Mouse (Mus musculus) layer of hippocampus, adult 2 months (tissue): ENCODE results near the gene Vamp5. TPM values are rescaled to one million over a fixed set of nuclear protein-coding genes. Genes with fewer than 3 reads are reported as not detected.

ENCODE experiments used
- DNase-seq, 2 experiments: peaks; one replicate each; pipeline ENCODE4 v3.0.0; 2022; ENCODE audit warnings: low spot score in 2 of 2
- H3K27ac ChIP-seq: fragments of 200-600 bp; 2 replicates; pipeline ENCODE4 v1.8.1; 2022
- H3K4me3 ChIP-seq: fragments of 200-600 bp; 2 replicates; pipeline ENCODE4 v1.8.1; 2022; ENCODE audit warnings: mild to moderate bottlenecking
- CTCF ChIP-seq: fragments of 200-600 bp; conservative IDR thresholded peaks from 2 replicates; pipeline ENCODE4 v1.8.1; 2022; ENCODE audit warnings: antibody characterized with exemption, mild to moderate bottlenecking, moderate library complexity
- total RNA-seq, 2 experiments: library from RNA; stranded (reverse); gene quantifications; 2 replicates each; pipeline ENCODE4 v1.2.3; 2021

Vamp5 gene
- total RNA-seq, 2 experiments from 2014 or later: 3.9 to 4.6 TPM

DNA sequence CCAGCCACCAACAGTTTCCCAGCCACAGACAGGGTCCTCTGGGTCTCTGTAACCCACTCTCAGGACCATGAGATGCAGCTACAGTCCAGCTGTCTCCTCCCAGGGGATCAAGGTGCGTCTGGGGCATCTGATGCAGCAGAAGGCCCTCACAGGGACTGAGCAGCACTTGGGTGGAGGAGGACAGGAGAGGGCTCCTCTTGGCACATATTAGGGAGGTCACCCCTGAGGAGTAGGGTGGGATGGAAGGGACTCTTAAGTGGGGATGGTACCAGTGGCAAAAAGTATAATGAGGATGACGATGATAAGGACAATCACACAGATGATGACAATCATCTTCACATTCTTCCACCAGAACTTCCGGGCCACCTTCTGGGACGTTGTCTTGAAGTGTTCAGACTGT, 5.0 kb upstream of the Vamp5 start:
- no peak for DNase-seq
- no peak overlapping the region for H3K4me3 ChIP-seq
- TF ChIP-seq CTCF: no peak
- no peak overlapping the region for H3K27ac ChIP-seq

DNA sequence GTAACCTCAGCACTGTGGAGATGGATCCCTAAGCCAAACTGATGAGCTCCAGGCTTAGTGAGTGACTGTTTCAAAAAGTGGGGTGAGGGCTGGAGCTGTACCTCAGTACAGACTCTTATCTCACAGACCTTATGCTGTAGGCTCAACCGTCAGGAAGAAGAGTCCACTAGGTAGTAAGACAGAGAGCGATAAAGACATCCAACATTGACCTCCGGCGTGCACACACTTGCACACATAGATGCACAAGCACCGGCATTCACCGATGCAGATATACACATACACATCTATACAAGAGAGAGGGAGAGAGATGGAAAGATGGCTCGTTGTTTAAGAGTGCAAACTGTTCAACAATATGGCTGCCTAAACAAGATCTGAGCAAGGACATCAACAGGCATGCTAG, 3.7 kb upstream of the Vamp5 start:
- no peak overlapping the region for H3K27ac ChIP-seq
- TF ChIP-seq CTCF: no peak
- no peak for DNase-seq

DNA sequence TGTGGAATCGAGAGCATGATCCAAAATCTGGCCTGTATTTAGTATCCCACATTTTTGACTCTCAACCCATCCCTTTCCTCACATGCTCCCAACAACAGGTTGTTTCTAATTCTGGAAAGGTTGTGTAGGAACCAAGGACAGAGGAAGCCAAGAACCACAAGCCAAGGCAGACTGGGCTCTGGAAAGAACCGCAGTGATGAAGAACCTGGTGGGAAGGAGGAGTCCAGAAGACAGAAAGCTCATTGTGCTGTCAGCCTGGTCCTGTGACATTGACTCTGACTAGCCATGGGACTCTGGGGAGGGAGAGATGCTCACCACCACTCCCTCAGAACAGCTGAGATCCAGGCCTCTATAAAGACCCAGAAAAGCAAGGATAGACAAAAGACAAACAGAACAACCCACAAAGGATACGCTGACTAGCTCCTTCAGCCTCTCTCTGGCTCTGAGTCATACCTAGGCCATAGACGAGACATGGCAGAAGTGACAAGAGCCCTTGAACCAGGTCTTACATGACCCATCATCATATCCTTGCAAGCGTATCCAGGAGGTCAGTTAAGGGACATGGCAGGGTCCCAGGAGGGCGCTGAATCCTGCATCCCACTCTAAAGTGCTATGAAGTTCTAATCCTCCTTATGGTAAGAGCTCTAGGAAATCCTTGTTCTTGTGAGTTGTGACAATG, 3.0 kb upstream of the Vamp5 start:
- TF ChIP-seq CTCF: no peak
- H3K27ac ChIP-seq: no peak overlapping the region
- DNase-seq: no peak
- no peak overlapping the region for H3K4me3 ChIP-seq

More for the DNA sequence above, 3.7 kb upstream of the Vamp5 start:
- no peak overlapping the region for H3K4me3 ChIP-seq

DNA sequence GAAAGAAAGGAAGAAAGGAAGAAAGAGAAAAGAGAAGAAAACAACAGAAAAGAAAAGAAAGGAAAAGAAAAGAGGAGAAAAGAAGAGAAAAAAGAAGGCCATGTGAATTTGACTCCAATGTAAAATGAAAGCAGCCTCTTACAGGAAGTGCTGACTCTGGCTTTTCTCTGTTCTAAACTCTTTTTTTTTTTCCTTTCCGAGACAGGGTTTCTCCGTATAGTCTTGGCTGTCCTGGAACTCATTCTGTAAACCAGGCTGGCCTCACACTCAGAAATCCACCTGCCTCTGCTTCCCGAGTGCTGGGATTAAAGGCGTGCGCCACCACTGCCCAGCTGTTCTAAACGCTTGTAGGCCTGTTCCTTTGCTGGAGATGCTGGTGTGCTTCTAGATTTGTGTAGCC, 2.2 kb upstream of the Vamp5 start:
- no peak overlapping the region for H3K4me3 ChIP-seq
- no peak for DNase-seq
- TF ChIP-seq CTCF: no peak
- no peak overlapping the region for H3K27ac ChIP-seq

DNA sequence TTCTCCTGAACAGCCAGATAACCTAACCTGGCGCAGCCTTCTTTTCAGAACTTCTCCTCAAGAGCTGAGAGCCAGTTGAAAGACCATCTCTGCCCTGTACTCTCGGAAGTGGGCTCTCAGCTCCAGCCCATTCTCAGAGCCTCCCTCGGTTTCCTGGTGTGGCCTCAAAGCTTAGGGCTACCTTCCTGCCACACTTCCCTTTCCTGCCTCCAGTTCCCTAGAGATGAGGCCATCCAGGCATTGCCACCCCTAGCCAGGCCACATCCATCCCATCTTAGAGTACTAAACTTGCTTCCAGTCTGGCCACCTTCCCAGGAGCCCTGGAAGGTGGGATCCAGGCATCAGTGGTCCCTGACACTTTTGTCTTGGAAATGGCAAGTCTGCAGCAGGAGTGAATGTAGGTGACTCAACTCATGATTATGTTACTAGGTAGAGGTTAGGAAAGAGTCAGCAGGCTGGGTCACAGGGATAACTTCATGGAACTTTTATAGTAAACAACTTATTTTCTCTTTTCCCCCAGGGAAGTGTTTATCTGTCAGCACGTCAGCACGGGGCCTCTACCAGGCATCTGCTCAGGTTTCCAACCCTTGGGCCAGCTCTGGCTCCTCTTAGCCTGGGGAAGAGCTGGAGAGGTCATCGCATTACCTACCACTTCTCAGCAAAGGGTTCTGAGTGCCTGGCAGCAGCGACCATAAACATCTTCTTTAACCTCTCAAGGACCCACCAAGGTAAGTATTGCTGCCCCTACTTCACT, 714 bp downstream of the Vamp5 start:
- Histone ChIP-seq H3K27ac (peak overlapping the region; percentile 63; the same call in 1 of the 2 replicates), H3K4me3 (peak overlapping the region; percentile 59)
- no peak for TF ChIP-seq CTCF
- DNase-seq: no peak

DNA sequence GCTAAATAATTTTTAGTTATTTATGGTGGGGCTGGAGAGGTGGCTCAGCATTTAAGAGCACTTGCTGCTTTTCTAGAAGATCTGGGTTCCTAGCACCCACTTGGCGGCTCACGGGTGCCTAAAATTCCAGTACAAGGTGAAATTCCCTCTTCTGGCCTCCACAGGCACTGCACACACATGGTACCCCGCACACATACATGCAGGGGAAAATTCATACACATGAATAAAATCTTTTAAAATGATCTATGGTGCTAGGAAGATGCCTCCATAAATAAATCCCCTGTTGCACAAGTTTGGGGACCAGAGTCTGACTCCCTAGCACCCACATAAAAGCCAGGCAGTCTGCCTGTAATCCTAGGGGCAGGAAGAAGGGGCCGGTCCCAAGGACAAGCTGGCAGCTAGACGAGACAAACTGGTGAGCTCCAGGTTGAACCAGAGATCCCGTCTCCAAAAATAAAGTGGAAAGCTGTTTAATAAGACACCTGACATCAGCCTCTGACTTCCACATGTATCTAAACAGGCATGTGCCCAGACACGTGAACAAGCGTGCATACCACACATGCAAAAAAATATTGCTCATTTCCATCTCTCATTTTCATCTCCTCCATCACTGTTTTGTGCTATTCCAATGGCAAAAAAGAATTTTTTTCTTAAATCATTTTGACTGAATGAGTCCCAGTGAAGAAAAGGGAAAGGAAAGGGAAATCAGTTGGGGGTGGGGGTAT, 1.6 kb downstream of the Vamp5 start:
- H3K4me3 ChIP-seq: no peak overlapping the region
- TF ChIP-seq CTCF: peak; percentile 11
- no peak for DNase-seq
- no peak overlapping the region for H3K27ac ChIP-seq

DNA sequence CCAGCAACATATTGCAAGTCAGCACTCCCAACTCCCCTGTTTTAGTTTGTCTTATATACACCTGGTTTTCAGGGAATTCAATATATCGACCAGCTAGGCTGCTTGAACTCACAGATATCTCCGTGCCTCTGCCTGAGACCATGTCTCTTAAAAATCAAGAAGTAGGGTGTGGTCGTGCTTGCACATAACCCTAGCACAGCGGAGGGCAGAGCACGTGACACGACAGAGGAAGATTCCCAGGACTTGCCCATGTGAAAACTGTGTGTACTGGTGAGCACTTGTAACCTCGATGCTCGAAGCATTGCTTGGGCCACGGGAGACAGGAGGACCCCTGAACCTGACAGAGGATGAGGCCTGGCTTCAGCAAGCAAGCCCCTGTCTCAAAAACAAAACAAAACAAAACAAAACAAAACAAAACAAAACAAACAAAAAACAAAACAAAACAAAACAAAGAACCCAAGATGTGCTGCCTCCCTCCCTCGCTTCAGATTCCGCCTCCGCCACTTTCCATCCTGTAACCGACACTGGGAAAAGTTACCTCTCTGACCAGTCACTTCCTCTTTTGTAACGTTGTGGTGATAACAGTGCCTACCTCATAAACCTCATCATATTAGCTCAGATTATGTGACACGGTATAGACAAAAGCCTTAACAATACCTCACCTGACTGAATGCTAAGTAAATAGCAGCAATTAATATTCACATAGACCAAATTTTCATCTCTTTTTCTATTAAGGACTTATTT, 5.3 kb downstream of the Vamp5 start:
- no peak for DNase-seq
- Histone ChIP-seq H3K27ac (no peak overlapping the region), H3K4me3 (no peak overlapping the region)
- TF ChIP-seq CTCF: no peak

DNA sequence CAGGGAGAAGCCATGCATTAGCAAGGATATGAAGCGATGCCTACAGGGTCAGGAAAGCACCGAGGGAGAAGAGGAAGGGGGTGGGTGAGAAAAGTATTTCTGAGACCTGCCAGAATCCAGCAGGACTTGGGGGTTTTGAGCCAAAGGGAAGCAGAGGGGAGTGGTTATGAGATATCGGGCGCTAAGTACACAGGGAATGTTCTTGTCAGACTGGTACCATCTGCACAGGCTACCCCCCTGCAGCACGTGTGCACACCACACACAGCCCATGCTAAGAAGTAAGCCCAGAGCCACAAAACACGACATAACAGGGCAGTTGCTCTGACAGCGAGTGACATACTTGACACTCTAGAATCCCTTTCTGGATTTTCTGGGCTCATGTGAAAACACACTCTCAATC, 6.1 kb downstream of the Vamp5 start:
- H3K4me3 ChIP-seq: no peak overlapping the region
- DNase-seq: no peak
- H3K27ac ChIP-seq: no peak overlapping the region
- TF ChIP-seq CTCF: no peak

DNA sequence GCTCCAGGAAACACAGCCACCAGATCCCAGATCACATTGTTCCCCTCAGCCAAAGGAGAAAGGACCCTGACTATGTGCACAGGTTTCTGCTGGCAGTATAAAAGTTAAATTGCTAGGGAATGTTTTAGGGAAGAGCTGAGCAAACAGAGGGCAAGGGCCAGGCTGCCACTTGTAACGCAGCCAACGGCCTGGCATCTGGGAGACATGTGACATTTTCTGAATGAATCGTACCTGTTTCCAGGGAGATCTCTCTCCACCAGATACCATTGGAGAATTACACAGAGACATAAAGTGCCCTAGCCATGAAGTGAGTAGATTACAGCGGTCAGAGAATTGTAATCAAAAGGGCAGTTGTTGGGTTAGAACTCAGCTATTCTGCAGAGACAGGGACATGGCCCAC, 7.1 kb downstream of the Vamp5 start:
- Histone ChIP-seq H3K4me3 (no peak overlapping the region), H3K27ac (no peak overlapping the region)
- no peak for DNase-seq
- TF ChIP-seq CTCF: no peak

DNA sequence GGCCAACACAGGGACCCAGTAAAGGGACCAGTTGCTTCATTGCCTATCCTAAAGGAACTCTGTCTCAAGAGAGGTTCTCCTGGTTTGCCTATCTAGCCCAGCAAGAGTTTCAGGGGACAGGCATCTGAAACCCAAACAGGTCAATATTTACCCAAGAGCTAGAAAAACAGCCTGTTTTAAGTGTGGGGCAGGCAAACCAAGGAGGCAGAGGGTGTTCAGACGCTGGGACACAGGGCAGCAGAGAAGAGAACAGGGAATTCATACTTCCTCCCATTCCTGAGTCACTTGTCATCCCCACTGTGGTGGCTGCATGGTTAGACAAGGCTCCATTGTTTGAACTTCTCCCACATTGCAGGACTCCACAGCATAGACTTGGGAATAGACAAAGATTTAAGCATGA, 8.7 kb downstream of the Vamp5 start:
- Histone ChIP-seq H3K4me3 (no peak overlapping the region), H3K27ac (peak overlapping the region; percentile 65; the same call in 1 of the 2 replicates)
- TF ChIP-seq CTCF: no peak
- DNase-seq: no peak

DNA sequence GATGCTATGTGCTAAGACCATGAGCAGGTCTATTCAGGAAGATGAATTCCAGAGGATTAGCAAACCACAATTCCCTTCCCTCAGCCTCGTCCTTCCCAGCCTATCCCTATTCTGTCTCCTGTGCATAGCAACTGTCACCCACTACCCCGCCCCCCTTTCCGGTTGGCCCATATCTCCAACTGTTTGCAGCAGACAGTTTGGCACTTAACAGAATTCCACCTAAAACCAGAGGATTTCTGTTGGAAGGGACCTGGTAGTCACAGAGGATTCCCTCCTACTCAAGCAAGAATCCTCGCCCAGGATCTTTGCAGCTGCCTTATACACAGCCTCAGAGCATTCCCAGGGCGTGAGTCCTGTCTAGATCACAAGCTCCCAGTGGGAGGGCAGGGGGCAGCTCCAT, 9.1 kb downstream of the Vamp5 start:
- TF ChIP-seq CTCF: no peak
- DNase-seq: peak; percentile 57 to 63
- Histone ChIP-seq H3K27ac (peak overlapping the region; percentile 65; the same call in 1 of the 2 replicates), H3K4me3 (no peak overlapping the region)

DNA sequence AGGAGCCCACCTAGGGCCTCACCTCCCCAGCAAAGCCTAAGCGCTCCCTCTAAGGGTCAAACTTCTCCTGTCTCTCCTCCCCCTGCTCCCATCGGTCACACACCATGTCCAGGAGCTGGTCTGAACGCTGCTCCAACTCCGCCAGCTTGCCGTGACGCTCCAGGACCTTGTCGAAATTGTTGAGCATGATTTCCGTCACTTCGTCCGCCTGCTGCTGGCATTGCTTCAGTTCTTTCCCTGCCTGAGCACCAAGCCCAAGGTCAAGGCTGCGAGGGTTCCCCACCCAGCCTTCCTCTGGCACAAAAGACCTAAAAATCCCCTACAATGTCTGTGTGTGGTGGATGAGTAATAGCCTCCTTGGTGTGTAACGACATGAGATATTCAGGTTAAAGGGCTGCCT, 10.2 kb downstream of the Vamp5 start:
- Histone ChIP-seq H3K4me3 (no peak overlapping the region), H3K27ac (no peak overlapping the region)
- no peak for DNase-seq
- TF ChIP-seq CTCF: no peak

DNA sequence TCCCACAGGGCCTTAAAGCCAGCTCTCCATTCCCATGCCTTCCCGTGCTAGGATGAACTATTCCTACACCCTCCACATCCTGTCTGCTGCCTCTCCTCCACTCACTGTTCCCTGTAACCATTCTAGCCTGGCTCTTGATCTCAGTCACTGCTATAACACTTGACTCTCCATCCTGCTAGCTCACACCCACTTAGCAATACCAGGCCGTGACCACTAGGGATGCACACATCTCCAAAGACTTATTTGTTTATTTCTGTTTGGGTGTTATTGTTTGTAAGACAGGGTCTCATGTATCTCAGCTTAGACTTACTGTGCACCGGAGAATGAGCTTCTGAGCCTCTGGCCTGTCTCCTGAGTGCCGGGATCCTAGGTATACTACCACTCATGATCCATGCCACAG, 10.7 kb downstream of the Vamp5 start:
- Histone ChIP-seq H3K27ac (no peak overlapping the region), H3K4me3 (no peak overlapping the region)
- DNase-seq: no peak
- TF ChIP-seq CTCF: peak; percentile 44
